Mouse (Mus musculus) midbrain, embryonic 11.5 days (tissue): ENCODE data around the gene Tbx20. TPM values are rescaled to one million over a fixed set of nuclear protein-coding genes. Genes with fewer than 3 reads are reported as not detected.
A peak's percentile ranks its signal among the peaks of the same experiment; 100 is the strongest.

ENCODE experiments used
- ATAC-seq: fragments of 200-750 bp; cut with Nextera tagmentation; 2 replicates; pipeline ENCODE4 v1.8.0; 2017; ENCODE audit warnings: moderate TSS enrichment, moderate library complexity; ENCODE audit not compliant: low FRiP score
- DNase-seq: peaks from one replicate; pipeline ENCODE4 v3.0.0; 2015; ENCODE audit warnings: low spot score; ENCODE audit errors: missing footprints
- H3K27ac ChIP-seq: fragments of 300-500 bp; sonication (generic); 2 replicates; pipeline ENCODE4 v1.5.1; 2014; ENCODE audit warnings: low read depth, low read length
- H3K27me3 ChIP-seq: fragments of 300-500 bp; sonication (generic); 2 replicates; pipeline ENCODE4 v1.6.1; 2014; ENCODE audit warnings: mild to moderate bottlenecking, low read length, moderate library complexity, mixed read lengths; ENCODE audit not compliant: control insufficient read depth, insufficient read depth
- H3K36me3 ChIP-seq: fragments of 300-500 bp; sonication (generic); 2 replicates; pipeline ENCODE4 v1.6.1; 2014; ENCODE audit warnings: mild to moderate bottlenecking, low read length, moderate library complexity, mixed read lengths; ENCODE audit not compliant: control insufficient read depth, insufficient read depth
- H3K4me1 ChIP-seq: fragments of 300-500 bp; sonication (generic); 2 replicates; pipeline ENCODE4 v1.6.1; 2014; ENCODE audit warnings: low read length; ENCODE audit not compliant: control insufficient read depth, insufficient read depth
- H3K4me2 ChIP-seq: fragments of 300-500 bp; sonication (generic); 2 replicates; pipeline ENCODE4 v1.6.1; 2014; ENCODE audit warnings: mild to moderate bottlenecking, moderate library complexity
- H3K4me3 ChIP-seq: fragments of 300-500 bp; sonication (generic); 2 replicates; pipeline ENCODE4 v1.5.1; 2014; ENCODE audit warnings: low read depth, low read length
- H3K9ac ChIP-seq: fragments of 300-500 bp; sonication (generic); 2 replicates; pipeline ENCODE4 v1.6.1; 2014; ENCODE audit warnings: low read length
- H3K9me3 ChIP-seq: fragments of 300-500 bp; sonication (generic); 2 replicates; pipeline ENCODE4 v1.6.1; 2016; ENCODE audit warnings: low read length; ENCODE audit not compliant: control insufficient read depth
- WGBS: fragments of 180-500 bp; shearing (Covaris S2); extraction: QIAGEN DNeasy Blood & Tissue Kit; methylation state at CpG from one replicate; pipeline ENCODE4 v1.1.7; 2014; 5-methylcytosine and 5-hydroxymethylcytosine counted together
- polyA plus RNA-seq: library from polyadenylated mRNA; unstranded; fragments of >200 nt; fragmentation: Nextera tagmentation; extraction: Ambion mirVana; gene quantifications from 2 replicates; pipeline ENCODE4 v1.2.1, GENCODE M21; 2014

The Tbx20 gene
- polyA plus RNA-seq, 1 experiment from 2014 or later, result 0.07 TPM

- no peak overlapping the region for H3K4me3 ChIP-seq
- peaks cover 16% of the 10 kb centered on the region for H3K4me1 ChIP-seq
- ATAC-seq (no peak), DNase-seq (peak; percentile 93)
- H3K27me3 ChIP-seq, result peaks cover 90% of the 10 kb centered on the region
- no peaks in the 10 kb centered on the region for H3K9me3 ChIP-seq
- H3K4me2 ChIP-seq, result no peak overlapping the region
- H3K27ac ChIP-seq, result no peak overlapping the region
- no peaks in the 10 kb centered on the region for H3K36me3 ChIP-seq
- no peak overlapping the region for H3K9ac ChIP-seq
- 3% methylated on average over 14 of the region's 14 CpGs for WGBS
Observed at GRCm38 (mm10) chr9:24778571-24778970, 4.5 kb upstream of the Tbx20 start.

GRCm38 (mm10) chr9:24777961-24778360 lies 3.9 kb upstream of the Tbx20 start:
- H3K4me3 ChIP-seq, result no peak overlapping the region
- peaks cover 96% of the 10 kb centered on the region for H3K27me3 ChIP-seq
- H3K27ac ChIP-seq, result no peak overlapping the region
- ATAC-seq (no peak), DNase-seq (peak; percentile 94)
- peaks cover 16% of the 10 kb centered on the region for H3K4me1 ChIP-seq
- under 1% methylated on average over 14 of the region's 14 CpGs for WGBS
- H3K9ac ChIP-seq, result no peak overlapping the region
- no peaks in the 10 kb centered on the region for H3K36me3 ChIP-seq
- H3K9me3 ChIP-seq, result no peaks in the 10 kb centered on the region
- 0 out of 2 replicates have a peak overlapping the region, but pooled peaks have one; percentile 6 for H3K4me2 ChIP-seq

GRCm38 (mm10) chr9:24777176-24777895 lies 3.2 kb upstream of the Tbx20 start:
- no peak overlapping the region for H3K4me2 ChIP-seq
- no peak for ATAC-seq
- peak; percentile 96 for DNase-seq
- no peak overlapping the region for H3K4me3 ChIP-seq
- H3K4me1 ChIP-seq, result peaks cover 16% of the 10 kb centered on the region
- peaks cover 96% of the 10 kb centered on the region for H3K27me3 ChIP-seq
- no peaks in the 10 kb centered on the region for H3K9me3 ChIP-seq
- WGBS, result under 1% methylated on average over 37 of the region's 37 CpGs
- no peak overlapping the region for H3K9ac ChIP-seq
- H3K36me3 ChIP-seq, result no peaks in the 10 kb centered on the region
- no peak overlapping the region for H3K27ac ChIP-seq

- H3K27me3 ChIP-seq, result peaks cover 96% of the 10 kb centered on the region
- no peak overlapping the region for H3K9ac ChIP-seq
- peaks cover 16% of the 10 kb centered on the region for H3K4me1 ChIP-seq
- peak; percentile 96 for DNase-seq
- no peak for ATAC-seq
- no peak overlapping the region for H3K4me2 ChIP-seq
- H3K4me3 ChIP-seq, result no peak overlapping the region
- no peaks in the 10 kb centered on the region for H3K9me3 ChIP-seq
- H3K27ac ChIP-seq, result no peak overlapping the region
- no peaks in the 10 kb centered on the region for H3K36me3 ChIP-seq
- under 1% methylated on average over 9 of the region's 9 CpGs for WGBS
Observed at GRCm38 (mm10) chr9:24776487-24776886, 2.4 kb upstream of the Tbx20 start.

- no peak overlapping the region for H3K9ac ChIP-seq
- no peak overlapping the region for H3K4me2 ChIP-seq
- H3K9me3 ChIP-seq, result no peaks in the 10 kb centered on the region
- peaks cover 96% of the 10 kb centered on the region for H3K27me3 ChIP-seq
- no peak for ATAC-seq
- H3K27ac ChIP-seq, result no peak overlapping the region
- no peaks in the 10 kb centered on the region for H3K36me3 ChIP-seq
- peak; percentile 87 for DNase-seq
- H3K4me1 ChIP-seq, result peaks cover 12% of the 10 kb centered on the region
- H3K4me3 ChIP-seq, result no peak overlapping the region
- 0% methylated on average over 1 of the region's 1 CpGs for WGBS
Observed at GRCm38 (mm10) chr9:24775567-24775966, 1.5 kb upstream of the Tbx20 start.

- DNase-seq (peak; percentile 89), ATAC-seq (no peak)
- 0% methylated on average over 9 of the region's 9 CpGs for WGBS
Observed at GRCm38 (mm10) chr9:24775001-24775400, 898 bp upstream of the Tbx20 start.

GRCm38 (mm10) chr9:24773669-24774068 lies 434 bp downstream of the Tbx20 start:
- Histone ChIP-seq H3K36me3 (no peaks in the 10 kb centered on the region), H3K4me2 (peak overlapping the region; percentile 45), H3K4me1 (peaks cover 16% of the 10 kb centered on the region), H3K9ac (no peak overlapping the region), H3K27ac (no peak overlapping the region), H3K4me3 (peak overlapping the region; percentile 25), H3K9me3 (no peaks in the 10 kb centered on the region), H3K27me3 (peaks cover 91% of the 10 kb centered on the region)
- peak; percentile 6; the same call in 1 of the 2 replicates for ATAC-seq
- DNase-seq, result peak; percentile 96
- WGBS, result under 1% methylated on average over 19 of the region's 19 CpGs

More at GRCm38 (mm10) chr9:24775001-24775400, 898 bp upstream of the Tbx20 start:
- no peaks in the 10 kb centered on the region for H3K36me3 ChIP-seq
- H3K4me3 ChIP-seq, result no peak overlapping the region
- no peak overlapping the region for H3K27ac ChIP-seq
- peaks cover 96% of the 10 kb centered on the region for H3K27me3 ChIP-seq
- H3K4me1 ChIP-seq, result peaks cover 16% of the 10 kb centered on the region
- no peak overlapping the region for H3K9ac ChIP-seq
- no peak overlapping the region for H3K4me2 ChIP-seq
- H3K9me3 ChIP-seq, result no peaks in the 10 kb centered on the region

GRCm38 (mm10) chr9:24773171-24773570 lies 932 bp downstream of the Tbx20 start:
- 0 out of 2 replicates have a peak overlapping the region, but pooled peaks have one; percentile 25 for H3K4me3 ChIP-seq
- peak; percentile 91 for DNase-seq
- no peak overlapping the region for H3K4me2 ChIP-seq
- H3K4me1 ChIP-seq, result peaks cover 15% of the 10 kb centered on the region
- H3K9me3 ChIP-seq, result no peaks in the 10 kb centered on the region
- no peak overlapping the region for H3K9ac ChIP-seq
- WGBS, result 2% methylated on average over 9 of the region's 9 CpGs
- H3K27me3 ChIP-seq, result peaks cover 91% of the 10 kb centered on the region
- no peaks in the 10 kb centered on the region for H3K36me3 ChIP-seq
- H3K27ac ChIP-seq, result no peak overlapping the region
- no peak for ATAC-seq

GRCm38 (mm10) chr9:24772431-24773120 lies 1.5 kb downstream of the Tbx20 start:
- Histone ChIP-seq H3K4me3 (no peak overlapping the region), H3K27me3 (peaks cover 90% of the 10 kb centered on the region), H3K4me2 (no peak overlapping the region), H3K36me3 (no peaks in the 10 kb centered on the region), H3K4me1 (peaks cover 12% of the 10 kb centered on the region), H3K27ac (no peak overlapping the region), H3K9ac (no peak overlapping the region), H3K9me3 (no peaks in the 10 kb centered on the region)
- WGBS, result 7% methylated on average over 9 of the region's 9 CpGs
- DNase-seq (peak; percentile 92), ATAC-seq (no peak)
